Mouse (Mus musculus) neural tube, embryonic 13.5 days (tissue): ENCODE data around the gene Dhrs2. TPM values are rescaled to one million over a fixed set of nuclear protein-coding genes. Genes with fewer than 3 reads are reported as not detected.

ENCODE experiments used
- ATAC-seq: fragments of 200-750 bp; cut with Nextera tagmentation; 2 replicates; pipeline ENCODE4 v1.8.0; 2017; ENCODE audit warnings: low read depth, mild to moderate bottlenecking, moderate TSS enrichment, moderate library complexity
- H3K27ac ChIP-seq: fragments of 300-500 bp; sonication (generic); replicated peaks from 2 replicates; pipeline ENCODE4 v1.5.1; 2015; ENCODE audit warnings: moderate library complexity, mild to moderate bottlenecking, inconsistent platforms
- H3K27me3 ChIP-seq: fragments of 300-500 bp; sonication (generic); 2 replicates; pipeline ENCODE4 v1.6.1; 2015; ENCODE audit warnings: mild to moderate bottlenecking, inconsistent platforms
- H3K36me3 ChIP-seq: fragments of 300-500 bp; sonication (generic); 2 replicates; pipeline ENCODE4 v1.6.1; 2015; ENCODE audit warnings: mild to moderate bottlenecking, inconsistent platforms
- H3K4me1 ChIP-seq: fragments of 300-500 bp; sonication (generic); replicated peaks from 2 replicates; pipeline ENCODE4 v1.6.1; 2015; ENCODE audit warnings: inconsistent platforms
- H3K4me2 ChIP-seq: fragments of 300-500 bp; sonication (generic); 2 replicates; pipeline ENCODE4 v1.6.1; 2015; ENCODE audit warnings: inconsistent platforms, mild to moderate bottlenecking, moderate library complexity
- H3K4me3 ChIP-seq: fragments of 300-500 bp; sonication (generic); 2 replicates; pipeline ENCODE4 v1.5.1; 2015; ENCODE audit warnings: mild to moderate bottlenecking, inconsistent platforms
- H3K9ac ChIP-seq: fragments of 300-500 bp; sonication (generic); 2 replicates; pipeline ENCODE4 v1.6.1; 2015; ENCODE audit warnings: moderate library complexity, mild to moderate bottlenecking, inconsistent platforms
- H3K9me3 ChIP-seq: fragments of 300-500 bp; sonication (generic); 2 replicates; pipeline ENCODE4 v1.6.1; 2016; ENCODE audit warnings: inconsistent platforms
- WGBS: fragments of 180-500 bp; shearing (Covaris S2); methylation state at CpG from one replicate; pipeline ENCODE4 v1.1.7; 2015; 5-methylcytosine and 5-hydroxymethylcytosine counted together
- polyA plus RNA-seq: library from polyadenylated mRNA; unstranded; fragments of >200 nt; fragmentation: Nextera tagmentation; extraction: Ambion mirVana; gene quantifications from 2 replicates; pipeline ENCODE4 v1.2.1, GENCODE M21; 2015

Dhrs2 gene
- 1.1 and 1.4 TPM in 2 replicates for polyA plus RNA-seq

DNA sequence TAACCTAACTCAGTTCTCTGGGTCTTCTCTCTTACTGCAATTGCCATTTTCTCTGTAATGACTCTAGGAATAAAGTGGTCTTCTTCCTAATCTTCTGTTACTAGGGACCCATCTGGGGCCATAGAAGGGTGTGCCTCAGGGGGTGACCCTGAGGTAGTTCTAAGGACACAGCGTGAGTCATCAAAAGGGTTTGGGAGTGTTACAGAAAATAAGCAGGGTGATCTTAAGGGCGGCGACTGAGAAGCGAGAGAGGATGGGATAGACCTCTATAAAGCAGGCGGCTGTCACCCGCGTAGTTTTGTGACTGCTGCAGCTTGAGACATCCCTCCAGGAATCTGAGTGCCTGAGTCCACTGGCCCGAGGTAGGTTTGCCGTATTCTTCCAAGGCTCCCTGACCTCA lies at the start of gene Dhrs2:
TSS of gene Dhrs2 (plus strand) at position 301 of the 400 bp plus-strand sequence.
- H3K4me3 ChIP-seq: no peak within 1 kb of the TSS
- no peaks in the 10 kb centered on the region for H3K4me1 ChIP-seq
- no peaks in the 10 kb centered on the region for H3K9me3 ChIP-seq
- H3K27ac ChIP-seq: no peak within 1 kb of the TSS
- H3K27me3 ChIP-seq: no peaks in the 10 kb centered on the region
- 74% methylated on average over 9 of the region's 9 CpGs for WGBS
- no peak within 1 kb of the TSS for H3K9ac ChIP-seq
- H3K36me3 ChIP-seq: no peaks in the 10 kb centered on the region
- no peak within 1 kb of the TSS for H3K4me2 ChIP-seq
- ATAC-seq: no peak

- Histone ChIP-seq H3K27me3 (no peaks in the 10 kb centered on the region), H3K4me1 (no peaks in the 10 kb centered on the region), H3K36me3 (no peaks in the 10 kb centered on the region), H3K9me3 (no peaks in the 10 kb centered on the region), H3K27ac (no peak overlapping the region), H3K4me2 (no peak overlapping the region), H3K9ac (no peak overlapping the region), H3K4me3 (no peak overlapping the region)
- WGBS: 72% methylated on average over 6 of the region's 6 CpGs
- no peak for ATAC-seq
Measured at GRCm38 (mm10) chr14:55174164-55174563, 47.6 kb upstream of the Dhrs2 start.

- Histone ChIP-seq H3K4me3 (no peak overlapping the region), H3K27ac (no peak overlapping the region), H3K9ac (no peak overlapping the region), H3K27me3 (no peaks in the 10 kb centered on the region), H3K9me3 (no peaks in the 10 kb centered on the region), H3K36me3 (no peaks in the 10 kb centered on the region), H3K4me2 (no peak overlapping the region), H3K4me1 (no peaks in the 10 kb centered on the region)
- no peak for ATAC-seq
- 40% methylated on average over 5 of the region's 5 CpGs for WGBS
Measured at GRCm38 (mm10) chr14:55177274-55177673, 44.5 kb upstream of the Dhrs2 start.

DNA sequence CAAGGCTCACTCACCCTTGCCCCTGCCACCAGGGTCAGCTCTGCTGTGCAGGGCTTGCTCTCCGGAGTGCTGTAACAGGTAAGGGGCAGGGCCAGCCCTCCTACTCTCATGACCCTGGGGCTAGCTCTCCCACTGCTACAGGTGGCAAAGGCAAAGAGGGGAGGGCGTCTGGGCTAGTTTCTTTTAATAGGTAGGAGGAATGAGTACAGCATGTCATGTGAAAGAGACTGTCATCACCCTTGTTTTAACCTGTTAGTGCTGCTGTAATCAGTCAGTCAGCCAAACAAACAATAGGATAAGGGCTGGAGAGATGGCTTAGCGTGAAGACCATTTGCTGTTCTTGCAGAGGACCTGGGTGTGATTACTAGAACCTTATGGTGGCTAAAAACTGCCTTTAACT lies 40.9 kb upstream of the Dhrs2 start:
- Histone ChIP-seq H3K4me3 (no peak overlapping the region), H3K36me3 (no peaks in the 10 kb centered on the region), H3K9me3 (no peaks in the 10 kb centered on the region), H3K27ac (no peak overlapping the region), H3K27me3 (no peaks in the 10 kb centered on the region), H3K4me1 (no peaks in the 10 kb centered on the region), H3K9ac (no peak overlapping the region), H3K4me2 (no peak overlapping the region)
- no peak for ATAC-seq
- WGBS: 75% methylated on average over 3 of the region's 3 CpGs

DNA sequence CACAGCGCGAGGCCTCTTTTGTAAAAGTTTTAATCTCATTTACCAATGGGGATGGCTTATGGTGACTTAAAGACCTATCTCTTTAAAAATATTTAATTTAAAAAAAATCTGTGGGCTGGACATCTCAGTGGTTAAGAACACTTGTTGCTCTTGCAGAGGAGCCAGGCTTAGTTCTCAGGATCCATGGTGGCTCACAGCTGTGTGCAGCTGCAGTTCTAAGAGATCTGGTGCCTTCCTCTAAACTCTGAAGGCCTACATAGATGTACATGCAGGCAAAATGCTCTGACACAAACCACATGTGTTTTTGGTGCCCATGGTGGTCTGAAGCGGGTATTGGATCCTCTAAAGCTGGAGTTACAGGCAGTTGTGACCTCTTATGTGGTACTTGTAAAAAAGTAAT lies 38.6 kb upstream of the Dhrs2 start:
- Histone ChIP-seq H3K36me3 (no peaks in the 10 kb centered on the region), H3K9ac (no peak overlapping the region), H3K9me3 (no peaks in the 10 kb centered on the region), H3K4me3 (no peak overlapping the region), H3K4me1 (no peaks in the 10 kb centered on the region), H3K27me3 (no peaks in the 10 kb centered on the region; the same call in 1 of the 2 replicates), H3K4me2 (no peak overlapping the region), H3K27ac (no peak overlapping the region)
- ATAC-seq: no peak
- 93% methylated on average over 3 of the region's 3 CpGs for WGBS

- Histone ChIP-seq H3K4me2 (no peak overlapping the region), H3K36me3 (no peaks in the 10 kb centered on the region), H3K27me3 (no peaks in the 10 kb centered on the region; the same call in 1 of the 2 replicates), H3K9me3 (no peaks in the 10 kb centered on the region), H3K27ac (no peak overlapping the region), H3K9ac (no peak overlapping the region), H3K4me3 (no peak overlapping the region), H3K4me1 (peaks cover 8% of the 10 kb centered on the region)
- no peak for ATAC-seq
- WGBS: 67% methylated on average over 3 of the region's 3 CpGs
Measured at GRCm38 (mm10) chr14:55184640-55185145, 37.1 kb upstream of the Dhrs2 start.

GRCm38 (mm10) chr14:55188491-55188890 lies 33.3 kb upstream of the Dhrs2 start:
- no peak overlapping the region for H3K4me2 ChIP-seq
- no peaks in the 10 kb centered on the region for H3K36me3 ChIP-seq
- no peak overlapping the region for H3K9ac ChIP-seq
- 57% methylated on average over 4 of the region's 4 CpGs for WGBS
- peaks cover 11% of the 10 kb centered on the region for H3K4me1 ChIP-seq
- no peak for ATAC-seq
- no peak overlapping the region for H3K4me3 ChIP-seq
- no peak overlapping the region for H3K27ac ChIP-seq
- no peaks in the 10 kb centered on the region for H3K9me3 ChIP-seq
- H3K27me3 ChIP-seq: no peaks in the 10 kb centered on the region; the same call in 1 of the 2 replicates

DNA sequence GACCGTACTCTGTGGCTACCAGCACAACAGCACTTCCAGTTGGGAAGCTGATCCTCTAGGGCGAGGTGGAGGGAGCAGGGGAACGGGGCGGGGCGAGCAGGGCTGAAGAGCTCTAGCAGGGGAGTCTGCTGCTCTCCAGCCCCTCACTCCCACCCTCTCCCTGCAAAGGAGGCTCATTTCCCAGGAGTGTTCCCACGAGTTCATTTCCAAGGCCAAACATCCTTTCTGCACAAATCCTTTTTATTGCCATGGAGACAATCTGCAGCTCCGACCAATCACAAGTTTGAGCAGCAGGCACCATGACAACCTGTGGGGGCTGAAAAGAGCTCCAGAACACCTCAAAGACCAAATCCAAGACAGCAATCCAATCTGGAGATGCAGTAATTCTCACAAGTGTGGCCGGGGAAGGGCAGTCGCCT lies 32.4 kb upstream of the Dhrs2 start:
- Histone ChIP-seq H3K4me1 (peaks cover 11% of the 10 kb centered on the region), H3K27me3 (no peaks in the 10 kb centered on the region; the same call in 1 of the 2 replicates), H3K4me3 (no peak overlapping the region), H3K9me3 (no peaks in the 10 kb centered on the region), H3K27ac (no peak overlapping the region), H3K36me3 (no peaks in the 10 kb centered on the region), H3K9ac (0 out of 2 replicates have a peak overlapping the region, but pooled peaks have one; percentile 27), H3K4me2 (no peak overlapping the region)
- WGBS: 28% methylated on average over 9 of the region's 9 CpGs
- peak; percentile 72; the same call in 1 of the 2 replicates for ATAC-seq

DNA sequence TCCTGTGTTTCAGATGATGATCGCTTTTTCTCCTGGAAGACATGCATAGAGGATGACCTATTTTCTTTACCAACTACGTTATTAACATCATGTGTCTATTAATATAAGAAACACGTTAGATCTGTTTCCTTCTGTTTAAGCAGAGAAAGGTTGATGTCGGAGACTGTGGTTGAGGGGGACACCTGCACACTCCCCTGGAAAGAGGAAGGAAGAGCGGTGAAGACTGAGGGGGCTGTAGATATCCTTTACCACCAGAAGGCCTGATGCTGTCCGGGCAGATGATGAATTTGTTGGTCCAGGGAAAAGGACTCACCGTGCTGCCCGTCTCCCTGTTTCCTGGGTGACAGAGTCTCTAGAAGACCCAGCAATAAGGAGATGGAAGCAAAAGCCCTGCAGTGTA lies 28.5 kb upstream of the Dhrs2 start:
- H3K36me3 ChIP-seq: no peaks in the 10 kb centered on the region

DNA sequence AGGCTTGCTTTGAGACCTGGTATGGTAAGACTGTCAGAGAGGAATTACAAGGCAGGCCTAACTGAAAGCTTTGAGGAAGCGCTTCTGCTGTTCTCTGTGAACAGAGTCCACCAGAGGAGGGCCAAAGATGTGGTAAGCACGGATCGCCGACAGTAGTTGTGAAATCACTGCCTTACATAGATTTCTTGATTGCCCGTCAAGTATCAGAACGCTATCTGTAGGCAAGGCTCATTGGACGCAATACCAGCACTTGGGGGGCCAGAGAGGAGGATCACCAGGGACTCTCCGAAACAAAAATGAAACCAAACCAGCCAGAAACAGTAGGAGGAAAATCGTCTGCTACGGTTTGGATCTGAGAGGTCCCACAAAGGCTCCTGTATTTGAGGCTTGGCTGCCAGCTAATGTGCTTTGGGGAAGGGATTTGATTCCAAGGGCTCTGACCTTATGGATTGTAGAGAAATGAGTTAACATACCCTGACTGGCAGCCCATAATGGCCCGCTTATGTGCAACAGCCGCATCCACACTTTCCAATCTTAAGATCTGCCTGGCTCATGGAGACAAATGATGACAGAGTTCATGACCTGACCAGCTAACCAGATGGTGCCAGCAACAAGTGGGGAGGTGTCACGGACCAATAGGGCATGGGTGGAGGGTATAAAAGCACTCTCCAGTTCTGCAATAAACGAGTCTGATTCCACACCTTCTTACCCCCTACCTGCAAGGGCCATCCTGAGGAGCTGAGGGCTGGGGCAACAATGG lies 27.8 kb upstream of the Dhrs2 start:
- ATAC-seq: no peak
- H3K9ac ChIP-seq: no peak overlapping the region
- H3K4me3 ChIP-seq: no peak overlapping the region
- H3K27ac ChIP-seq: no peak overlapping the region
- no peaks in the 10 kb centered on the region for H3K9me3 ChIP-seq
- no peaks in the 10 kb centered on the region for H3K36me3 ChIP-seq
- peaks cover 9% of the 10 kb centered on the region for H3K4me1 ChIP-seq
- H3K27me3 ChIP-seq: no peaks in the 10 kb centered on the region
- 59% methylated on average over 14 of the region's 14 CpGs for WGBS
- H3K4me2 ChIP-seq: no peak overlapping the region

More for the DNA sequence above, 28.5 kb upstream of the Dhrs2 start:
- no peak overlapping the region for H3K4me3 ChIP-seq
- H3K27ac ChIP-seq: no peak overlapping the region
- 87% methylated on average over 8 of the region's 8 CpGs for WGBS
- H3K9me3 ChIP-seq: no peaks in the 10 kb centered on the region
- no peaks in the 10 kb centered on the region for H3K27me3 ChIP-seq
- no peak for ATAC-seq
- peaks cover 11% of the 10 kb centered on the region for H3K4me1 ChIP-seq
- no peak overlapping the region for H3K4me2 ChIP-seq
- no peak overlapping the region for H3K9ac ChIP-seq

- Histone ChIP-seq H3K27ac (no peak overlapping the region), H3K4me3 (no peak overlapping the region), H3K9ac (no peak overlapping the region), H3K4me2 (no peak overlapping the region), H3K27me3 (no peaks in the 10 kb centered on the region), H3K9me3 (no peaks in the 10 kb centered on the region), H3K4me1 (peaks cover 1% of the 10 kb centered on the region; the same call in 1 of the 2 replicates), H3K36me3 (no peaks in the 10 kb centered on the region)
- WGBS: 49% methylated on average over 6 of the region's 6 CpGs
- ATAC-seq: no peak
Measured at GRCm38 (mm10) chr14:55194786-55195185, 27.0 kb upstream of the Dhrs2 start.

- WGBS: 64% methylated on average over 2 of the region's 2 CpGs
- no peak for ATAC-seq
- Histone ChIP-seq H3K9me3 (no peaks in the 10 kb centered on the region), H3K4me3 (no peak overlapping the region), H3K27me3 (no peaks in the 10 kb centered on the region), H3K4me1 (no peaks in the 10 kb centered on the region; the same call in 1 of the 2 replicates), H3K9ac (no peak overlapping the region), H3K27ac (no peak overlapping the region), H3K36me3 (no peaks in the 10 kb centered on the region), H3K4me2 (no peak overlapping the region)
Measured at GRCm38 (mm10) chr14:55197121-55197520, 24.7 kb upstream of the Dhrs2 start.
